Mouse (Mus musculus): ENCODE results near the gene Kif21a. TPM values are rescaled to one million over a fixed set of nuclear protein-coding genes. Genes with fewer than 3 reads are reported as not detected.

Kif21a gene
- polyA plus RNA-seq, 1 experiment = 24.2 TPM

DNA sequence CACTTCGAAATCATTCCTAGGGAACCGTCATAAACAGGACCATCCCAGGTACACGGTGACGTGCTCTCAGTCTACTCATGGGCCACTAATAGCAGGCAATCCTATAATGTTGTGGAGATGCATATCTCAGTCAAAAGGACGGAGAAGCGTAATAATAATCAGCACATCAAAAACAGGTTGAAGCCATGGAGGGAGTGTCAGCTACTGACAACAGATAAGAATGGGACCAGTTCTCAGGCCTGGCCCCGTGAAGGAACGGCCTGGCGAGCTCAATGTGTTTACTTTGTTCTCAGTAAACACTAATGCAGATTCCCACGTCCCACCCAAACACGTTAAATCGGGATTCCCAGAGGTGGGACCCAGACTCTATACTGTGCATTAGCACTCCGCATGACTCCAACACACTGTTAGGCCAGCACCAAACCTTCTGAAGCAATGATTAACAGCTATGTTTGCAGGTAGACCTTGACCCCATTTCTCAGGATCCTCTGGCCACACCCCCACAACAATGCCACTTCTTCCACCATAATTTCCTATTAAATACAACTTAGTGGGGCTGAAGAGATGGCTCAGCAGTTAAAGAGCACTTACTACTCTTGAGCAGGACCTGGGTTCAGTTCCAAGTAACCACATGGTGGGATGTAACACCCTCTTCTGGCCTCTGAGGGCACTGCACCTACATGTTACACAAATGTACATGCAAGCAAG, 42.5 kb downstream of the Kif21a start:
- Histone ChIP-seq H3K27ac (ENCODE audit: insufficient read depth, low read depth, low read length) (no peak overlapping the region), H3K27me3 (replicated peaks; ENCODE audit: control insufficient read depth, insufficient read depth, low read length) (no peaks in the 10 kb centered on the region), H3K4me1 (ENCODE audit: control insufficient read depth, insufficient read depth, low read length) (peaks cover 8% of the 10 kb centered on the region; the same call in 1 of the 2 replicates), H3K4me3 (ENCODE audit: insufficient read depth, low read depth, low read length) (no peak overlapping the region), H3K36me3 (ENCODE audit: control insufficient read depth, insufficient read depth, low read length) (no peaks in the 10 kb centered on the region)
- DNase-seq = peak; percentile 83
- WGBS = 81% methylated on average over 13 of the region's 13 CpGs
- TF ChIP-seq CTCF (conservative IDR thresholded peaks at IDR 0.05; ENCODE audit: insufficient read depth, insufficient read length, low read depth, low read length) = peak; percentile 34
- no peak for TF ChIP-seq POLR2A (IDR thresholded peaks at IDR 0.05; ENCODE audit: low read depth, low read length)

- TF ChIP-seq CTCF (conservative IDR thresholded peaks at IDR 0.05; ENCODE audit: insufficient read depth, insufficient read length, low read depth, low read length) (no peak), POLR2A (IDR thresholded peaks at IDR 0.05; ENCODE audit: low read depth, low read length) (no peak)
- WGBS = 86% methylated on average over 7 of the region's 7 CpGs
- DNase-seq = no peak
- H3K27me3 ChIP-seq (replicated peaks; ENCODE audit: control insufficient read depth, insufficient read depth, low read length) = no peaks in the 10 kb centered on the region
- no peak overlapping the region for H3K4me3 ChIP-seq (ENCODE audit: insufficient read depth, low read depth, low read length)
- no peak overlapping the region for H3K27ac ChIP-seq (ENCODE audit: insufficient read depth, low read depth, low read length)
- no peaks in the 10 kb centered on the region for H3K36me3 ChIP-seq (ENCODE audit: control insufficient read depth, insufficient read depth, low read length)
- H3K4me1 ChIP-seq (ENCODE audit: control insufficient read depth, insufficient read depth, low read length) = peaks cover 6% of the 10 kb centered on the region; the same call in 1 of the 2 replicates
Measured at GRCm38 (mm10) chr15:91004726-91005125, 45.0 kb downstream of the Kif21a start.

DNA sequence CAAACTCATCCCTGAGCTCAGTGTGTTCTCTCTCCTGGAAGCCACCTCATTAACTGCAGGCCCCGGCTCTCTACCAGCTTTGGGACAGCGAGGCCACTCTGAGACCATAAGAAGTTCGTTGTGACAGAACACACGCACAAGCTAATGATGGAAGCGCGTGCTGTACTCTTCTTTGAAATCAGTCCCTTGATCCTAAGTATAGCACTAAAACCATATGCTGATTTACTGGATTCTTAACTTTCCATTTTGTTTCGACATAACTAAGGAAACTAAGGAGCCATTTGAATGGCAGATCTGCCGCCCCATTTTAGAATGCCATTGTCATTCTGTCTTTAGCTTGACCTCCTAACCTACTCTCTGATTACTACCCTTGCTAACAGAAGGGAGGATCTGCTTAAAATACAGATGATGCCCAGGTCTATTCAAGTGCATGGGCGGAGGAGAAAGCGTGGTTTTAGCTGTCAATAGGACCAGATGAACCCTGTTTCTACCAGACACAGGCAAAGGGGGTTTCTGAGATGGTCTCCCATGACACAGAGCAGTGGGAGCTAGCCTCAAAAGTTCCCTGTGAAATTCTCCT, 48.6 kb downstream of the Kif21a start:
- no peaks in the 10 kb centered on the region; the same call in 1 of the 2 replicates for H3K4me1 ChIP-seq (ENCODE audit: control insufficient read depth, insufficient read depth, low read length)
- DNase-seq = no peak
- H3K27me3 ChIP-seq (replicated peaks; ENCODE audit: control insufficient read depth, insufficient read depth, low read length) = no peaks in the 10 kb centered on the region
- WGBS = 94% methylated on average over 10 of the region's 10 CpGs
- no peak for TF ChIP-seq CTCF (conservative IDR thresholded peaks at IDR 0.05; ENCODE audit: insufficient read depth, insufficient read length, low read depth, low read length)
- TF ChIP-seq POLR2A (IDR thresholded peaks at IDR 0.05; ENCODE audit: low read depth, low read length) = no peak
- H3K36me3 ChIP-seq (ENCODE audit: control insufficient read depth, insufficient read depth, low read length) = no peaks in the 10 kb centered on the region
- H3K27ac ChIP-seq (ENCODE audit: insufficient read depth, low read depth, low read length) = no peak overlapping the region
- H3K4me3 ChIP-seq (ENCODE audit: insufficient read depth, low read depth, low read length) = no peak overlapping the region

DNA sequence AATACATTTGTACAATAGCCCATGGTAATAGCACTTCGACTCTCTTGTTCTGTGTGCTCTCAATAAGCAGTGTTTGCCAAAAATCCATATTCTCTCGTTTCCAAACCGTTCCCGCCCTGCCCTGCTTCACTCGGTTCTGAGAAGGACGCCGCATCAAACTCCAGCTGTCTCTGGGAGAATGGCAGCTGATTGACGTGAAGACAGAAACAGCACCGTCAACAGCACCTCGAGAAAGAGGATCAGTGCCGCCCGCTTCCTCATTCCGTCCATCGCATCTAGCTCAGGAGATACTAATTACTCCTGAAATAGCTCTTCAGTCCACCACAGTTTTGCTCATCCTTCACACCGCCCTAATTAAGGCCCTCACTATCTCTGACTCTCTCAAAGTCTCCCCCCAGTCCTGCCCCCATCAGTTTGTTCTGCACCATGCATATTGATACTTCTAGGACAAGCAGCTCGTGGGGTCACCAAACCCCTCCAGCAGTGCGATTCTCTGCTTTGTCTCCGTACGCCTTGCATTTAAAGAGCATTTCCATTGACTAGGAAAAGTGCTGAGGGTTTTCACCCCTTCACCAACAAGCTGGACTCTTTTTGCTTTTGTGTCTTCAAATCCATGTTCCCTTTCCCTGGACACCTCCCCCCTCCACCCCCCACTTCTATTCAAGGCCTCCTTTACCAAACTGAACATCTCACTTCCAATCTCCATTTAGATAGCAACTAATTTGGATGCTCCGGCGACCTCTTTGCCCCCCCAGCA, 49.3 kb downstream of the Kif21a start:
- Histone ChIP-seq H3K4me1 (ENCODE audit: control insufficient read depth, insufficient read depth, low read length) (no peaks in the 10 kb centered on the region; the same call in 1 of the 2 replicates), H3K27me3 (replicated peaks; ENCODE audit: control insufficient read depth, insufficient read depth, low read length) (no peaks in the 10 kb centered on the region), H3K27ac (ENCODE audit: insufficient read depth, low read depth, low read length) (no peak overlapping the region), H3K4me3 (ENCODE audit: insufficient read depth, low read depth, low read length) (no peak overlapping the region), H3K36me3 (ENCODE audit: control insufficient read depth, insufficient read depth, low read length) (no peaks in the 10 kb centered on the region)
- TF ChIP-seq POLR2A (IDR thresholded peaks at IDR 0.05; ENCODE audit: low read depth, low read length) (no peak), CTCF (conservative IDR thresholded peaks at IDR 0.05; ENCODE audit: insufficient read depth, insufficient read length, low read depth, low read length) (no peak)
- DNase-seq = no peak
- 89% methylated on average over 21 of the region's 21 CpGs for whole genome bisulfite sequencing

DNA sequence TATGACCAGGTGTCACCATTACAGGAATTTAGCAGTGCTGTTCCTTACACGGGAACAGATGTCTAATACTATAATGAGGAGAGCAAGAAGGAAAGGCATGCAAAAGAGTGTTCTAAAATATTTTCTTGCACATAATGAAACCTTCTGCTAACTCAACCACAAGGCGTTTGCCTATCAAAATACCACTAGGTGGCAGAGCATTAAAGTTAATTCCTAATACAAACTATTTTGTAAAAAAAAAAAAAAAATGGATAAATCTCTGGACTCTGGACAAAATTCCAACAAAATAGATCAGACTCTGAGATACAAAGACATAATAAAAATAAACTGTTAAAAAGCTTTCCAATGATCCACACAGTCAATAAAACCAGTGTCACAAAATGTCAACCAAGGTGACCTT, 56.9 kb downstream of the Kif21a start:
- Histone ChIP-seq H3K27ac (ENCODE audit: insufficient read depth, low read depth, low read length) (no peak overlapping the region), H3K36me3 (ENCODE audit: control insufficient read depth, insufficient read depth, low read length) (no peaks in the 10 kb centered on the region; the same call in 1 of the 2 replicates), H3K4me3 (ENCODE audit: insufficient read depth, low read depth, low read length) (no peak overlapping the region), H3K27me3 (replicated peaks; ENCODE audit: control insufficient read depth, insufficient read depth, low read length) (no peaks in the 10 kb centered on the region), H3K4me1 (ENCODE audit: control insufficient read depth, insufficient read depth, low read length) (no peaks in the 10 kb centered on the region)
- peak; percentile 17 for DNase-seq
- TF ChIP-seq CTCF (conservative IDR thresholded peaks at IDR 0.05; ENCODE audit: insufficient read depth, insufficient read length, low read depth, low read length) = no peak
- no peak for TF ChIP-seq POLR2A (IDR thresholded peaks at IDR 0.05; ENCODE audit: low read depth, low read length)
- WGBS = 57% methylated on average over 2 of the region's 2 CpGs

GRCm38 (mm10) chr15:90992388-90992787, 57.4 kb downstream of the Kif21a start:
- no peaks in the 10 kb centered on the region; the same call in 1 of the 2 replicates for H3K36me3 ChIP-seq (ENCODE audit: control insufficient read depth, insufficient read depth, low read length)
- no peaks in the 10 kb centered on the region for H3K4me1 ChIP-seq (ENCODE audit: control insufficient read depth, insufficient read depth, low read length)
- no peak overlapping the region for H3K27ac ChIP-seq (ENCODE audit: insufficient read depth, low read depth, low read length)
- H3K4me3 ChIP-seq (ENCODE audit: insufficient read depth, low read depth, low read length) = no peak overlapping the region
- no peaks in the 10 kb centered on the region for H3K27me3 ChIP-seq (replicated peaks; ENCODE audit: control insufficient read depth, insufficient read depth, low read length)
- TF ChIP-seq CTCF (conservative IDR thresholded peaks at IDR 0.05; ENCODE audit: insufficient read depth, insufficient read length, low read depth, low read length) = no peak
- no peak for TF ChIP-seq POLR2A (IDR thresholded peaks at IDR 0.05; ENCODE audit: low read depth, low read length)
- WGBS = 82% methylated on average over 14 of the region's 14 CpGs
- DNase-seq = no peak

DNA sequence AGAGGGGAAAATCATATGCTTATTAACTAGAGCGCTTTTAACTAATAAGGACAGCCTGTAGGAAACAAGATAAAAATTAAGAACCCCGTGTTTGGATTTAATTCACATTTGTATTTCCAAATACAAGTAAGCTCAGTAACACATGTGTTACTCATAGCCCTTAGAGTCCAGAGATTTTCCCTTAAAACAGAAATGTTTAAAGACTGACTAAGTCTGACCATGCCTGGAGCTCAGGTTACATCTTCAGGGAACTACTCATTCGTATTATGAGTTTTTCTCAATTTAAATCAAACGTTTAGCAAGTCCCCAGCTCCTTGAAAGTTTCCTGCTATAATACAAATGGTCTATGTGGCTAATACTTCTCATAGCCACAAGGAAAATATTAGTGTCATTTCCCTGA, 57.9 kb downstream of the Kif21a start:
- H3K27ac ChIP-seq (ENCODE audit: insufficient read depth, low read depth, low read length) = no peak overlapping the region
- H3K36me3 ChIP-seq (ENCODE audit: control insufficient read depth, insufficient read depth, low read length) = no peaks in the 10 kb centered on the region; the same call in 1 of the 2 replicates
- H3K4me1 ChIP-seq (ENCODE audit: control insufficient read depth, insufficient read depth, low read length) = no peaks in the 10 kb centered on the region
- 83% methylated on average over 4 of the region's 4 CpGs for WGBS
- H3K4me3 ChIP-seq (ENCODE audit: insufficient read depth, low read depth, low read length) = no peak overlapping the region
- TF ChIP-seq CTCF (conservative IDR thresholded peaks at IDR 0.05; ENCODE audit: insufficient read depth, insufficient read length, low read depth, low read length) (no peak), POLR2A (IDR thresholded peaks at IDR 0.05; ENCODE audit: low read depth, low read length) (no peak)
- no peaks in the 10 kb centered on the region for H3K27me3 ChIP-seq (replicated peaks; ENCODE audit: control insufficient read depth, insufficient read depth, low read length)
- DNase-seq = no peak
